Mouse (Mus musculus): ENCODE measurements around the gene Ppp1r15b.

- TF ChIP-seq CTCF (IDR thresholded peaks at IDR 0.05; ENCODE audit: low read depth) (no peak), EP300 (optimal IDR thresholded peaks at IDR 0.05) (no peak)
Measured at GRCm38 (mm10) chr1:133133425-133133824, 2.5 kb downstream of the Ppp1r15b start.
